Mouse (Mus musculus) liver, embryonic 14.5 days (tissue): ENCODE results near the gene Gm5294.

Experiments used
- CTCF ChIP-seq: IDR thresholded peaks from 2 replicates; pipeline ENCODE4 v1.5.1; 2016; ENCODE audit warnings: antibody characterized with exemption, low read depth, control low read depth
- EP300 ChIP-seq: IDR thresholded peaks from 2 replicates; pipeline ENCODE4 v1.6.1; 2016; ENCODE audit warnings: antibody characterized with exemption, low read depth

GRCm38 (mm10) chr5:138864166-138864565 lies 44.3 kb downstream of the Gm5294 start:
- no peak for TF ChIP-seq CTCF
- no peak for TF ChIP-seq EP300
